Mouse (Mus musculus) CH12.LX (cell line): Measurements from ENCODE around the gene Tfpt.

Experiments
- CTCF ChIP-seq, 2 experiments: IDR thresholded peaks in 1 of 2; conservative IDR thresholded peaks in 1 of 2; 2 replicates each; pipeline ENCODE4 v1.5.1; 2011 to 2012; ENCODE audit warnings: low read depth in 2 of 2, low read length in 2 of 2, improper control_type of control experiment in 1 of 2, inconsistent platforms in 1 of 2, mild to moderate bottlenecking in 1 of 2, moderate library complexity in 1 of 2
- EP300 ChIP-seq: IDR thresholded peaks from 2 replicates; pipeline ENCODE4 v1.6.1; 2011; ENCODE audit warnings: low read length, improper control_type of control experiment
- HCFC1 ChIP-seq: IDR thresholded peaks from 2 replicates; pipeline ENCODE4 v1.6.1; 2012; ENCODE audit warnings: low read depth, mild to moderate bottlenecking, inconsistent platforms, low read length, improper control_type of control experiment
- ZNF384 ChIP-seq: IDR thresholded peaks from 2 replicates; pipeline ENCODE4 v1.6.1; 2012; ENCODE audit warnings: low read depth, low read length, improper control_type of control experiment, inconsistent platforms

GRCm38 (mm10) chr7:3610437-3610836 lies 19.3 kb downstream of the Tfpt start:
- TF ChIP-seq EP300: no peak
- no peak for TF ChIP-seq ZNF384
- TF ChIP-seq CTCF (conservative IDR thresholded peaks at IDR 0.05 in 1 of 2, IDR thresholded peaks at IDR 0.05 in 1 of 2; ENCODE audit: low read depth in 2 of 2, low read length in 2 of 2): no peak
- no peak for TF ChIP-seq HCFC1
